Mouse (Mus musculus): ENCODE results near the gene BC049715. TPM values are rescaled to one million over a fixed set of nuclear protein-coding genes. Genes with fewer than 3 reads are reported as not detected.

The BC049715 gene
- total and polyA plus RNA-seq, 2 experiments from 2014 or later: 0.04 to 1.4 TPM

GRCm38 (mm10) chr6:136817549-136817948, 9.9 kb upstream of the BC049715 start:
- H3K4me3 ChIP-seq (ENCODE audit: low read depth, low read length): no peak overlapping the region
- H3K4me1 ChIP-seq (ENCODE audit: control insufficient read depth, insufficient read depth): no peaks in the 10 kb centered on the region
- ATAC-seq (ENCODE audit: insufficient read depth, low read depth) (no peak), DNase-seq (ENCODE audit: low spot score) (no peak)
- H3K9me3 ChIP-seq (replicated peaks; ENCODE audit: control insufficient read depth, low read length): no peaks in the 10 kb centered on the region
- WGBS: 87% methylated on average over 3 of the region's 3 CpGs
- H3K27me3 ChIP-seq (ENCODE audit: control insufficient read depth, insufficient read depth, low read length): no peaks in the 10 kb centered on the region
- TF ChIP-seq CTCF (IDR thresholded peaks at IDR 0.05; ENCODE audit: low read depth) (no peak), EP300 (IDR thresholded peaks at IDR 0.05; ENCODE audit: low read depth) (no peak)
- no peak overlapping the region for H3K27ac ChIP-seq (ENCODE audit: low read depth)
- no peak overlapping the region for H3K9ac ChIP-seq (replicated peaks; ENCODE audit: low read depth, low read length)
- no peak overlapping the region for H3K4me2 ChIP-seq (ENCODE audit: low read depth, low read length)
- peaks cover 95% of the 10 kb centered on the region for H3K36me3 ChIP-seq (replicated peaks; ENCODE audit: control insufficient read depth, insufficient read depth, low read length)

- Histone ChIP-seq H3K27ac (ENCODE audit: low read depth) (no peak overlapping the region), H3K36me3 (replicated peaks; ENCODE audit: control insufficient read depth, insufficient read depth, low read length) (peaks cover 93% of the 10 kb centered on the region), H3K9ac (replicated peaks; ENCODE audit: low read depth, low read length) (no peak overlapping the region), H3K9me3 (replicated peaks; ENCODE audit: control insufficient read depth, low read length) (no peaks in the 10 kb centered on the region), H3K4me2 (ENCODE audit: low read depth, low read length) (no peak overlapping the region), H3K4me3 (ENCODE audit: low read depth, low read length) (no peak overlapping the region), H3K4me1 (ENCODE audit: control insufficient read depth, insufficient read depth) (no peaks in the 10 kb centered on the region), H3K27me3 (ENCODE audit: control insufficient read depth, insufficient read depth, low read length) (no peaks in the 10 kb centered on the region)
- 72% methylated on average over 21 of the region's 21 CpGs for WGBS
- peak; percentile 19 for DNase-seq (ENCODE audit: low spot score)
- TF ChIP-seq EP300 (IDR thresholded peaks at IDR 0.05; ENCODE audit: low read depth): no peak
- no peak for TF ChIP-seq CTCF (IDR thresholded peaks at IDR 0.05; ENCODE audit: low read depth)
- peak; percentile 43; the same call in 1 of the 2 replicates for ATAC-seq (ENCODE audit: insufficient read depth, low read depth)
These were observed 7.0 kb upstream of the BC049715 start for GRCm38 (mm10) chr6:136820381-136820780.

- H3K9me3 ChIP-seq (replicated peaks; ENCODE audit: control insufficient read depth, low read length): no peaks in the 10 kb centered on the region
- H3K27ac ChIP-seq (ENCODE audit: low read depth): no peak overlapping the region
- H3K9ac ChIP-seq (replicated peaks; ENCODE audit: low read depth, low read length): no peak overlapping the region
- TF ChIP-seq EP300 (IDR thresholded peaks at IDR 0.05; ENCODE audit: low read depth): no peak
- TF ChIP-seq CTCF (IDR thresholded peaks at IDR 0.05; ENCODE audit: low read depth): no peak
- ATAC-seq (ENCODE audit: insufficient read depth, low read depth) (0 out of 2 replicates have a peak, but pooled peaks have one; percentile 30), DNase-seq (ENCODE audit: low spot score) (no peak)
- no peak overlapping the region for H3K4me2 ChIP-seq (ENCODE audit: low read depth, low read length)
- peaks cover 91% of the 10 kb centered on the region for H3K36me3 ChIP-seq (replicated peaks; ENCODE audit: control insufficient read depth, insufficient read depth, low read length)
- H3K4me3 ChIP-seq (ENCODE audit: low read depth, low read length): no peak overlapping the region
- WGBS: 83% methylated on average over 18 of the region's 18 CpGs
- H3K4me1 ChIP-seq (ENCODE audit: control insufficient read depth, insufficient read depth): no peaks in the 10 kb centered on the region
- H3K27me3 ChIP-seq (ENCODE audit: control insufficient read depth, insufficient read depth, low read length): no peaks in the 10 kb centered on the region
These were observed 6.3 kb upstream of the BC049715 start for GRCm38 (mm10) chr6:136821086-136821485.

GRCm38 (mm10) chr6:136824987-136825386, 2.4 kb upstream of the BC049715 start:
- H3K36me3 ChIP-seq (replicated peaks; ENCODE audit: control insufficient read depth, insufficient read depth, low read length): peaks cover 54% of the 10 kb centered on the region
- no peak overlapping the region for H3K9ac ChIP-seq (replicated peaks; ENCODE audit: low read depth, low read length)
- no peak for TF ChIP-seq EP300 (IDR thresholded peaks at IDR 0.05; ENCODE audit: low read depth)
- no peak for TF ChIP-seq CTCF (IDR thresholded peaks at IDR 0.05; ENCODE audit: low read depth)
- H3K27me3 ChIP-seq (ENCODE audit: control insufficient read depth, insufficient read depth, low read length): no peaks in the 10 kb centered on the region
- 86% methylated on average over 8 of the region's 8 CpGs for WGBS
- no peaks in the 10 kb centered on the region for H3K9me3 ChIP-seq (replicated peaks; ENCODE audit: control insufficient read depth, low read length)
- no peak overlapping the region for H3K27ac ChIP-seq (ENCODE audit: low read depth)
- H3K4me1 ChIP-seq (ENCODE audit: control insufficient read depth, insufficient read depth): peaks cover 11% of the 10 kb centered on the region
- no peak for ATAC-seq (ENCODE audit: insufficient read depth, low read depth)
- no peak for DNase-seq (ENCODE audit: low spot score)
- no peak overlapping the region for H3K4me3 ChIP-seq (ENCODE audit: low read depth, low read length)
- H3K4me2 ChIP-seq (ENCODE audit: low read depth, low read length): no peak overlapping the region

- Histone ChIP-seq H3K9ac (replicated peaks; ENCODE audit: low read depth, low read length) (peak overlapping the region; percentile 100), H3K36me3 (replicated peaks; ENCODE audit: control insufficient read depth, insufficient read depth, low read length) (peaks cover 32% of the 10 kb centered on the region), H3K9me3 (replicated peaks; ENCODE audit: control insufficient read depth, low read length) (no peaks in the 10 kb centered on the region), H3K27ac (ENCODE audit: low read depth) (no peak overlapping the region), H3K4me1 (ENCODE audit: control insufficient read depth, insufficient read depth) (peaks cover 11% of the 10 kb centered on the region), H3K27me3 (ENCODE audit: control insufficient read depth, insufficient read depth, low read length) (no peaks in the 10 kb centered on the region), H3K4me3 (ENCODE audit: low read depth, low read length) (peak overlapping the region; percentile 100), H3K4me2 (ENCODE audit: low read depth, low read length) (peak overlapping the region; percentile 90)
- WGBS: 8% methylated on average over 7 of the region's 7 CpGs
- no peak for TF ChIP-seq EP300 (IDR thresholded peaks at IDR 0.05; ENCODE audit: low read depth)
- TF ChIP-seq CTCF (IDR thresholded peaks at IDR 0.05; ENCODE audit: low read depth): no peak
- DNase-seq (ENCODE audit: low spot score): no peak
- no peak for ATAC-seq (ENCODE audit: insufficient read depth, low read depth)
These were observed 310 bp upstream of the BC049715 start for GRCm38 (mm10) chr6:136827116-136827515.
